Mouse (Mus musculus) G1E (cell line): ENCODE measurements at regions not wholly inside any gene's neighbourhood (a gene's known extent, or its start where the extent isn't known, plus 50 kb on each side); places are given as distances from the start of the nearest gene placed in this dataset.

Experiments
- ATAC-seq: 2 replicates; pipeline ENCODE4 v1.8.0; 2016; ENCODE audit warnings: mild to moderate bottlenecking; ENCODE audit not compliant: insufficient number of reproducible peaks, poor library complexity, low FRiP score, severe bottlenecking; ENCODE audit errors: extremely low read depth
- DNase-seq: peaks from one replicate; pipeline ENCODE4 v3.0.0; 2012; ENCODE audit warnings: low spot score
- H3K27me3 ChIP-seq: 2 replicates; pipeline ENCODE4 v1.6.1; 2012; ENCODE audit warnings: mild to moderate bottlenecking, low read length, inconsistent platforms; ENCODE audit not compliant: insufficient read depth
- H3K36me3 ChIP-seq: replicated peaks from 2 replicates; pipeline ENCODE3; 2012; ENCODE audit warnings: mild to moderate bottlenecking, inconsistent platforms
- H3K4me1 ChIP-seq: 2 replicates; pipeline ENCODE4 v1.6.1; 2012; ENCODE audit warnings: low read depth, low read length, inconsistent platforms, mixed read lengths; ENCODE audit not compliant: insufficient read depth
- H3K4me3 ChIP-seq: 2 replicates; pipeline ENCODE4 v1.5.1; 2012; ENCODE audit warnings: low read depth, mild to moderate bottlenecking, inconsistent platforms, low read length, moderate library complexity, mixed read lengths
- H3K9me3 ChIP-seq: replicated peaks from 2 replicates; pipeline ENCODE4 v1.6.1; 2012; ENCODE audit warnings: inconsistent platforms
- CTCF ChIP-seq: IDR thresholded peaks from 2 replicates; pipeline ENCODE4 v1.5.1; 2012; ENCODE audit warnings: low read depth, low read length, inconsistent platforms, mixed read lengths
- GATA1 ChIP-seq: IDR thresholded peaks from 2 replicates; pipeline ENCODE4 v1.6.1; 2012; ENCODE audit warnings: borderline replicate concordance, low read length, inconsistent platforms, mixed read lengths
- GATA2 ChIP-seq: IDR thresholded peaks from 2 replicates; pipeline ENCODE4 v1.6.1; 2012; ENCODE audit warnings: low read depth, low read length, inconsistent platforms, borderline replicate concordance
- POLR2AphosphoS5 ChIP-seq: IDR thresholded peaks from 2 replicates; pipeline ENCODE4 v1.6.1; 2012; ENCODE audit warnings: low read depth, low read length, inconsistent platforms; ENCODE audit not compliant: insufficient replicate concordance
- TAL1 ChIP-seq: conservative IDR thresholded peaks from 2 replicates; pipeline ENCODE4 v1.6.1; 2012; ENCODE audit warnings: low read depth, low read length, inconsistent platforms, mixed read lengths

DNA sequence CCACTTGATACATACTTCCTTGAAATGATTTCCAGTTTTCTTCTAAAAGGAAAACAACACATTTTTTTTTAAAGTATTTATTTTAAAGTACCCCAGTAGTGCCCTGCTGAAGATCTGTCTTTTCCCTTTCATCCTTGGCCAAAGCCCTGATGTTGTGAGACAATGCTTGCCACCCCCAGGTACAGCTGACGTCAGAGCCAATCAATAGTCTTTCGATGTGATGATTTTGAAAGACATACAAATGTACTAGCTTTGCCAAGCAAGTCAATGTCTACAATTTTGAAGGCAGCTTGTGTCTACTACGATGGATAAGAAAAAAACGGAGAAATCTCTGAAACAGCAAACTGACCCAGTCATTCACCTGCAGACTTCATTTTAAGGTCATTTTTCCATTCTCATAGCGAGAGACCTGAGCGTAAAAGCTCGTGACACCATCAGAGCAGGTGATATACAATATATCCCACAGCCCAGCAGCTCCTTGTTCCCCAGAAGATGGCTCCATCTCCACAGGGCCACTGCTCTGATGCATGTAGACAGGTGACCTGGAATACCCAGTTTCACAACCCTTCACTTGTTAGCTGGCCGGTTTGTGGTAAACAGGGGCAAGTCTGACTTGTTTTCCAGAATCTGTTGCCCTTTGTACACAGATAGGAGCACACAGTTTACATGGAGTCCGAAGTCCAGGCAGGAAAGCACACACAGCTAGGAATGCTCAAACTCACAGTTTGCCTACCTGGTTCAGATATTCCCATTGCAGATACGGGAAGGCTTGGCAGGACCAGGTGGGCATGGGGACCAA is 129.0 kb downstream of the Irs2 start:
- Histone ChIP-seq H3K9me3 (no peaks in the 10 kb centered on the region), H3K27me3 (peaks cover 75% of the 10 kb centered on the region), H3K36me3 (no peaks in the 10 kb centered on the region), H3K4me3 (no peak overlapping the region), H3K4me1 (peaks cover 5% of the 10 kb centered on the region; the same call in 1 of the 2 replicates)
- TF ChIP-seq GATA2 (no peak), CTCF (no peak), TAL1 (no peak), GATA1 (no peak), POLR2AphosphoS5 (no peak)
- DNase-seq (no peak), ATAC-seq (no peak)

DNA sequence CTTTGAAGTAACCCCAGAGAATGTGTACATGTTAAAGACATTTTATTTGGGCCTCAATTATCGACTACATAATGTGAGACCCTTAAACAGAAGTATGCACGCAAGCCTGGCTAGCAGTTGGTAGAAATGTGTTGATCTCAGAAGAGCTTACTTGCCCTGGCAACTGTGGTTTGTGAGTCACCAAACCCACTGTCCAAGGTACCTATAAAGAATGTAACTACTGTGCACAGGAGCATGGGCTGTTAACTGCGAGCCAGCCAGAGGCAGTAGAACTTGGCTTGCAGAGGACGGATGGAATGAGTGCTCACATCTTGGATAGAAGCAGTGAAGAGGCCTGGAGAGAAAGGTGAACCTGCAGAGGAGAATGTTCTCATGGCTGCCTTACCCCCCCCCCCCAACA is 129.9 kb downstream of the Irs2 start:
- TF ChIP-seq GATA2 (no peak), TAL1 (no peak), GATA1 (no peak), CTCF (no peak), POLR2AphosphoS5 (no peak)
- ATAC-seq (no peak), DNase-seq (no peak)
- H3K36me3 ChIP-seq = no peaks in the 10 kb centered on the region
- no peak overlapping the region for H3K4me3 ChIP-seq
- peaks cover 5% of the 10 kb centered on the region; the same call in 1 of the 2 replicates for H3K4me1 ChIP-seq
- H3K27me3 ChIP-seq = peaks cover 73% of the 10 kb centered on the region
- no peaks in the 10 kb centered on the region for H3K9me3 ChIP-seq

DNA sequence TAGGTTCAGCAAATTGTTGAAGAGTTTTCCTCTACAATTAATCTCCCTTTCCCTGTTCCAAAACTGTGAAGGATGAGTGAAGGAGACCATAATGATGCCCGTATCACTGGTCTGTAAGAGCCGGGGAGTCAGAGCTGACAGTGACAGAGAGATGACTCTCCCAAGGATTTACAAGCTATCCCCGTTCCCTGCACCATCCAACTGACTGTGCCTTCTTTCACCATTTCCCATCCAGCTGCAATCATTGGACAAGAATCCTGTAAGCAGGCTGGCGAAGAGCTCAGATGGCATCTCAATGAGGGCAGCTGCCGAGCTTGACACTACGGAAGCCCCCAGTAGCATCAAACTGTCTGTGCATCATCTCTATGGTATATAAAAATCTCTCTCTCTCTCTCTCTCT is 133.1 kb downstream of the Irs2 start:
- peaks cover 5% of the 10 kb centered on the region; the same call in 1 of the 2 replicates for H3K4me1 ChIP-seq
- DNase-seq = no peak
- H3K27me3 ChIP-seq = peaks cover 59% of the 10 kb centered on the region
- H3K36me3 ChIP-seq = no peaks in the 10 kb centered on the region
- no peak for ATAC-seq
- H3K4me3 ChIP-seq = no peak overlapping the region
- TF ChIP-seq TAL1 (no peak), POLR2AphosphoS5 (no peak), GATA2 (no peak), CTCF (no peak), GATA1 (no peak)
- no peaks in the 10 kb centered on the region for H3K9me3 ChIP-seq

DNA sequence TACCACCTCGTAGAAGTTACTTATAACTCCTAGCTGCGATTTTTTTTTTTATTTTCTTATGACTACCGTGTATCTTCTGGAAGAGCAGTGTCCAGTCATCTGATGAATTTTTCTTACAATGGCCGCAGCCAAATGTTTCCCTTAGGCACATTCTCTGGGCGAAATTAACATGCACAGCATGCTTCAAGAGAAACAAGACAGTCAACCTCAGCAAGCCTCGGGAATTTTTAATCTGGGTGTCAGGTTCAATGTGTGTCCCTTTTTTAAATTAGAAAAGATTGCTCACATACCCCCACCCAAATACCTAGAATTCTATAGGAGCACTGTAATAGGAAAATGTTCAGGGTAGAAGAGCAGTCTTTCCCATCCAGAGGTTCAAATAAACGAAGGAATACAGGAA is 136.8 kb downstream of the Irs2 start:
- Histone ChIP-seq H3K36me3 (no peaks in the 10 kb centered on the region), H3K4me1 (peaks cover 5% of the 10 kb centered on the region; the same call in 1 of the 2 replicates), H3K9me3 (no peaks in the 10 kb centered on the region), H3K4me3 (no peak overlapping the region), H3K27me3 (peaks cover 53% of the 10 kb centered on the region)
- TF ChIP-seq GATA2 = no peak
- TF ChIP-seq CTCF = no peak
- DNase-seq (no peak), ATAC-seq (no peak)

DNA sequence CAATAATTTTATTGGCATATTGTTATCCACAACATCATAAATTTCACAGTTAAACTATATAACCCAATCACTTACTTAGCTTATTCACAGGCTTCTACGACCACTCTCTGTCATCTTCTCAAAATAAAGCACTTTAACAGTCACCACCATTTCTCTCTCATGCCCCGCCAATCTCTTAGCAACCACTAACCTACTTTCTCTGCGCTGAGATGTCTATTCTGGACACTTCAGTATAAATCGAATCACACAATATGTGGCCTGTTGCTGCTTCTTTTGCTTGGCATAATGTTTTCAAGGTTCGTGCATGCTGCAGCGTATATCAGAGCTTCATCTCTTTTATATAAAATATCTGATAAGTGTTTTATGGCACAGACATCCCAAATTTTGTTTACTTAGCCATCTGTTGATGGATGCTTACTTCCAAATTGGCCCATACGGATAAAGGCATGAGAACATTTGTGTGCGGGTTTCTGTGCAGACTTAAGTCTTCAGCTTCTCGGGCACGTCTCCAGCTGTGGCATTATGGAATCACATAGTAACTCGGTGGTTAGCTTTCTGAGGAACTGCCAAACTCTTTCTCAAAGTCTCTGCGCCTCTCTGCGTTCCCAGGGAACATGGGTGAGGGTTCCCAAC is 137.7 kb downstream of the Irs2 start:
- DNase-seq (no peak), ATAC-seq (no peak)
- Histone ChIP-seq H3K9me3 (no peaks in the 10 kb centered on the region), H3K27me3 (peaks cover 50% of the 10 kb centered on the region), H3K36me3 (no peaks in the 10 kb centered on the region), H3K4me1 (peaks cover 8% of the 10 kb centered on the region), H3K4me3 (no peak overlapping the region)
- TF ChIP-seq POLR2AphosphoS5 (no peak), GATA1 (no peak), GATA2 (no peak), CTCF (no peak), TAL1 (no peak)

DNA sequence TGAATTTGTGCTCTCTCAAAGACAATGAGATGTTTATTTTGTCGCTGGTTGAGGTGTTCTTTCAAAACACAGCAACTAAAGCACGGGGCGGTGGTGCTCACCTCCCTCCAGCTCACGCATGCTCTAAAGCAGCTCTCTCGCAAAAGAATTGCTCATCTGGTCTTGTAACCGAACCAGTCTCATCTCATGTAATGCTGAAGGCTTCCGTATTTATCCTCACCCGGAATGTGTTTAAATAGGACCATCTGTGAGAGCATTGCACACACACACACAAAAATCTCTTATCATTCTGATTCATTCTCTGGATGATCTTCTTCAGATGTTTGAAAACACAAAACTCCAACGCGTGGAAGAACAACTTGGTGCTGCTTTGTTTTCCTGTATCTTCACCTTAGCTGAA is 138.4 kb downstream of the Irs2 start:
- Histone ChIP-seq H3K9me3 (no peaks in the 10 kb centered on the region), H3K4me3 (no peak overlapping the region), H3K27me3 (peaks cover 49% of the 10 kb centered on the region), H3K36me3 (no peaks in the 10 kb centered on the region), H3K4me1 (peaks cover 8% of the 10 kb centered on the region)
- DNase-seq = no peak
- ATAC-seq = no peak
- TF ChIP-seq POLR2AphosphoS5 (no peak), CTCF (no peak), GATA1 (no peak), GATA2 (no peak), TAL1 (no peak)
